Mouse (Mus musculus) lung, postnatal 10 days (tissue): ENCODE data around the gene Ndrg4.

ENCODE experiments used
- DNase-seq: peaks from one replicate; pipeline ENCODE4 v3.0.0; 2021

The Ndrg4 gene

GRCm38 (mm10) chr8:95688073-95688672 lies 11.4 kb downstream of the Ndrg4 start:
- peak; percentile 71 for DNase-seq

- DNase-seq = no peak
Observed at GRCm38 (mm10) chr8:95690929-95691541, 14.3 kb downstream of the Ndrg4 start.

- DNase-seq = no peak
Observed at GRCm38 (mm10) chr8:95694631-95695030, 17.9 kb downstream of the Ndrg4 start.

- no peak for DNase-seq
Observed at GRCm38 (mm10) chr8:95696661-95697060, 19.9 kb downstream of the Ndrg4 start.

GRCm38 (mm10) chr8:95697128-95697527 lies 20.3 kb downstream of the Ndrg4 start:
- peak; percentile 91 for DNase-seq

DNA sequence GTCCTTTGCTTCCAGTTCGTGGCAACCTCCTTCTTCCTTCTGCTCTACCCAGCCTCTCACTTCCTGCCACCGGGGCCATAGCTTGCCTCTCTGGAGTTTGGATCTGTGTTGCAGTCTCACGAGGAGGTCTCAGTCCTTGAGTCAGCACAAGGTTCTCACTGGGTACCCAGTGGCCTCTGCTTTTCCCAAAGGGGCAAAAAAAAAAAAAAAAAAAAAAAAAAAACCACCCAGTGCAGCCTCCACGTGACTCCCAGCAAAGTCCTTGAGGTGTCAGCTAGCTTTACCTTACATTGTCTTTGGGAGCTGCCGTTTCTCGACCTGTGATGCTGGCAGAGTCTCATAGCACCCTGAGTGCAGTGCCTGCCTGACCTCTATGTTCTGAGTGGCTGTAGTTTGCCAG lies 21.4 kb downstream of the Ndrg4 start:
- no peak for DNase-seq

- DNase-seq = no peak
Observed at GRCm38 (mm10) chr8:95700282-95700681, 23.5 kb downstream of the Ndrg4 start.

DNA sequence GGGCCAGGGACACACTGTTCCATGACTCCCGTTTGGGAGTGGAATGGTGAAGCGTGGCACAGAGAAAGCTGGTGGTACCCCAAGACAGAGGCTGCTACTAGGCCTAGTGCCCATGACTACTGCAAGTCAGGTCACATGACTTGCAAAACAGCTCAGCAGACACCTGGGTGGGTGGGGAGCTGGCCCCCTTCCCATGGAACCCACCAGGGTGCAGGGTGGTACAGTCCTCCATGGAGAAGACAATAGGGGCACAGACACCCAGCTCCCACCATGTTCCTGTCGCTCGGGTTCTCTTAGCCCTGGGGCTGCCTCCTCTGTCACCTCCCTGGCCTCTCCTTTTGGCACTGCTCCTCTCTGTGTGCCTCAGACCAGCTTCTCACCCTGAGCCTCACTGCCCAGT lies 25.0 kb downstream of the Ndrg4 start:
- no peak for DNase-seq

DNA sequence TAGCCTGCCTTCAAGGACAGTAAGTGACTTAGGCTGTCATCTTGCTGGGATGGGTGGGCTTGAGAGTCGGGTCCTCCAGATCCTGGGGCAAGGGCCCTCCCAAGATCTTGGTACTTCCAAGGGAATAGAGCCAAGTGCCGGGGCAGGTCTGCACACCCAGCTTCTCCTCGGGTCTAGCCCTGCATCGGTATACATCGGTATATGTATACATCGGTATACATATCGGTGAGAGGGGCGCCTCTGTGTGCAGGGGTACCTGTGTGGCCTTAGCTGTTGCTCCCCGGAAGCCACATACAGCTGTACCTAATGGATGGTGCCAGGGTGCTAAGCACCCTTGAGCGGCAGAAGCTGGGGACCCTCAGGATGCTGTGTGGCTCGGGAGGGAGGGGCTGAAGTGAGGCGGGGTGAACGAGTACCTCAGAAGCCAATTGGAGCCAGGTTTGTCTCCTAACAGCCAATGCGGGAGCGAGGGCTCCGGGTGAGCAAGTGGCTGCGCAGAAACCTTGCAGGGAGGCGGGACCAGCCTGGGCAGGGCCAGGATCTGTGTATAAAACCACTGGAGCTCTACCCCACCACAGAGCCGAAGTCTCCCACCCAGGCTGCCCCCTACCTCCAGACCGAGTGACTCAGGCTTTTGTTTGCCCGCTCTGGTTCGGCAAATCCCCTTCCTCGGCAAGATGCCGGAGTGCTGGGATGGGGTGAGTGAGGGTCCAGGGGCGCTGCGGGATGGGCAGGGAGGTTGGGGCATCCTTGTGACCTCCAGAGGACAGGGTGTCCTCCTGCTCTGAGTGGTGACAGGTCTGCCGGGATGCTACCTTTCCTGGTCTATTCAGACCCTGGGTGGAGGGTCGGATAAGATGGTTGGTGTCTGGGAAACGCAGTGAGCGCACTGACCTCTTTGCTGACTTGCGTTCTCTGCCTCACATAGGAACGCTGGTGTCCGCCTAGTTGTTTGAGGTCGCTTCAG lies 26.0 kb downstream of the Ndrg4 start:
- peak; percentile 91 for DNase-seq

DNA sequence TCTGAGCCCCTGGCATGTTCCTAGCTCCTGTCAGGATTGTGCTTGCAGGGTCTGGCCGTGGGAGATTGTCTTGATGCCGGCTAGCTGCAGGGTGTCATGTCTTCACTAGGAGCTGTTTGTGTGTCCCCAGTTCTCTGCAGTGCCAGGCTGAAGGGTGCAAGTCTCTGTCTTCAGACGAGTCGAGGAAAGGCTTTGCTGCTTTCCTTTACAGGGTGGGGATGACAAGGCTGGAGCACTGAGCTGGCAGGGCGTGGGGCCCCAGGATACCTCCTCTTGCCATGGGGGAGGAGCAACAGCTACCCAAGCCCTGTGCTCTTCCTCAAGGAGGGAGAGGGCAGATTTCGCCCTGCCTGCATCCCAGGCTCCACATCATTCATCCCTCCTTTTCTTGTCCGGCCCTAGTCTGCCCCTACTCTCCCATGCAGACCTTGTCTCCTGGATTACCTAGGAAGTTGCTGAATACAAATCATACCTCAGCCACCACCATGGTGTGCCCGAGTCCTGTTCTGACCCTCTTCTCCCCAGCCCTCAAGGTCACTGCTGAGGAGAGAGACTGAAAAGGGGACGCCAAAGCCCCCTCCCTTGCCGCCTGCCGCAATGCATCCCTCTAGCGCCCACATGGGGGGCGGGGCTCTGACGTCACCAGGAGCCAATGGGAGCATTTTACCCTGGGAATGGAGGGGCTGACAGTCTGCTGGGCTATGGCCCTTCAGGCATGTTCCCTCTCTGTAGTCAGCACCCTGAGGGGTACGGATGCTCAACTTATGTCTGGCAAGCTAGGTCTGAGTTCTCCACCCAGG lies 26.9 kb downstream of the Ndrg4 start:
- peak; percentile 57 for DNase-seq

DNA sequence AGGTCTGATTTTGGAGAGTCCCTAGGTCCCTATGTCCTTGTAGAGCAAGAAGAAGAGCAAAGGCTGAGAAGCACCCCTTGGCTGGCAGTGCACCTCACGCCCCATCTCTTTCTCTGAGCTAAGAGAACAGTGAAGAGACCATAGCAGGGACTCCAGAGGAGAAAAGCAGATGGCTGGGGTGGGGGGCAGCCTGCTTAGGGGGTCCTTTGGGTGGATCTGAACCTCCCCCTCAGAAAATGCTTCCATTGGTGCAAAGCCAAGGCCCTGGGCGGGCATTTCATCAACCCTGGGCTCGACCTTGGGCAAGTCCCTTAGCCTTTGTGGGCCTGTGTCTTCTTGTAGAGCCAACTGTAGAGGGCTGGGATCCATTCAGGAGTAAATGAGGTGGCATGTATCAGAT lies 27.8 kb downstream of the Ndrg4 start:
- no peak for DNase-seq

GRCm38 (mm10) chr8:95709579-95709978 lies 32.8 kb downstream of the Ndrg4 start:
- no peak for DNase-seq

GRCm38 (mm10) chr8:95711029-95711428 lies 34.2 kb downstream of the Ndrg4 start:
- no peak for DNase-seq

DNA sequence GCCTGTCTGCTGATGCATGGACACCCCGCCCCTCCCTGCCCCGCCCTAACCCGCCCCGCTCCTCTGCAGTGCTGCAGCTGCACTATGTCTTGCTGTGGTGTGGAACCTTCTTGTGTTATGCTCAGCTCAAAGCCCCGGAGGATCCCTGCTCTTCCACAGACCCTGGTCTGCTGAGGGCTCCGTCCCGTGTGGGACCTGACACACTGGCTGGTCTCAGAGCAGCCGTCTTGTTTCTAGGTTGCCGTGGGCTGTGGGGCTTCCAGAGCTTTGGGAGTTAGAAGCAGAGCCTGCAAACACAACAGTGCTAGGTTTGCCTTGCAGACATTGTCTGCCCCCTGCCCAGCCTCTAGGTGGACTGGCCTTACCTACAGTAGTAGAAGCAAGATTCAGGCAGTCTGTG lies 35.6 kb downstream of the Ndrg4 start:
- DNase-seq = no peak

DNA sequence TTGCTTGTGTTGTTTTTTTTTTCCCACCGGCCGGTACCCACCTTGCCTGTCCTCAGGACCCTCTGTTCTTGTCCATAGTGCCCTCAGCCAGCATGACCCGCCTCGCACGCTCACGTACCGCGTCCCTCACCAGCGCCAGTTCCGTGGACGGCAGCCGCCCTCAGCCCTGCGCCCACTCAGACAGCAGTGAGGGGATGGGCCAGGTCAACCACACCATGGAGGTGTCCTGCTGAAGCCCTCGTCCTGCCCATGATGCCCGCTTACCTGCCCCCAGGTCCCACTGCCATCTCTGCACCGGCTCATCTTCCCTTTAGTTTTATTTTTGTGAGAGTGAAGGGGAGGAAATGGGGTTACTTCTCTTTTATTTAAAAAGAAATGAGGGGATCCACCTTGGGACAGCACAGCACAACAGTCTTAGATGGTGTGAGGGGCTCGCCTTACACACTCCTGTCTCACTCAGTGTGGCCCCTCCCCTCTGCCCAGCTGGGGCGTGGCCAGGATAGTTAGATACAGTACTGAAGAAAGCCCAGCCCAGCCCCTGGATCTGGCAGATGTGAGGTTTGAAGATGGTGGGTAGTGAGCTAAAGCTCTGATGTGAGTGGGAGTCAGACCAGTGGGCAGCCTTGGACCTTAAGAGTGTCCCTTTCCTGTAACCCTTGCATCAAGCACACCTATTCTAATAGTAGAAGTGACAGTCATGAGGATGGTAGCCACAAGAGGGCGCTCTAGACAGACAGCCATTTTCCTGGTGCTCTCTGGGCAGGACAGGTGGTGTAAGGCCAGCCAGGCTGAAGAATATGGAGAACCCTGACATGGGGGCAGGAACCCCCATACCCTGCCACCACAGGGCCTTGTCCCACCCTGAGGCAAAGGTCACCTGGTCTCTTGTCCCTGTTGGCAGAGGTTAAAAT lies 36.6 kb downstream of the Ndrg4 start:
- DNase-seq = peak; percentile 72

GRCm38 (mm10) chr8:95714367-95714766 lies 37.6 kb downstream of the Ndrg4 start:
- no peak for DNase-seq

GRCm38 (mm10) chr8:95714837-95715413 lies 38.1 kb downstream of the Ndrg4 start:
- no peak for DNase-seq

GRCm38 (mm10) chr8:95715676-95716531 lies 39.1 kb downstream of the Ndrg4 start, which contains the start of gene Setd6:
TSS of gene Setd6 (plus strand) at chr8:95715881.
- peak; percentile 91 for DNase-seq

DNA sequence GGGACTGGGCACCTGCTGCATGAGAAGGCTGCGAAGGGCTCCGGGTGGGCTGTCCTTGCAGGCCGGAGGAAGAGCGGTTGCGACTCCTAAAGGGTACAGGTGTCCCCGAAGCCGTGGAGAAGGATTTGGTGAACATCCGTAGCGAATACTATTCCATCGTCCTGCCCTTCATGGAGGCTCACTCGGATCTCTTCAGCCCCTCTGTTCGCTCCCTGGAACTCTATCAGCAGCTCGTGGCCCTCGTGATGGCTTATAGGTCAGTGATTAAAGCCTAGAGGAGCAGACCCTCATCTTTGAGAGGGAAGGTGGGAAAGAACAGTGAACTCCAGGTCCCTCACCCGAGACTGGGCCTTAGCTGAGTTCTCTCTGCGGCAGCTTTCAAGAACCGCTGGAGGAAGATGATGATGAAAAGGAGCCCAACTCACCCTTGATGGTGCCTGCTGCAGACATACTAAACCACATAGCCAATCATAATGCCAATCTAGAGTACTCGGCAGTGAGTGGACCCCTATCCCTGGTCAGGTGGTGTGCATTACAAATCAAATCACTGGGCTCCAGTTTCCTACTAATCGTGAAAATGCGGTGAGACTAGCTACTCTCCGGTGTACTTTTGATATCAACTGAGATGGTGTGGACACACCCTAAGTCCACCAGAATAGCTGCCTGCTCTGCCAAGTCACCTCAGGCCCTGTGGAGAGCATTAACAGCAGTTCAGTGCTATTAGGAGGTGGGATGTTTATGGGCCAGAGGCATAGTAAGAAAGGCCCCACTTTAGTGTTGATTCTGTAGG lies 40.0 kb downstream of the Ndrg4 start:
- DNase-seq = no peak

- no peak for DNase-seq
Observed at GRCm38 (mm10) chr8:95727625-95728024, 50.8 kb downstream of the Ndrg4 start.
